Mouse (Mus musculus) heart, adult 2 months (tissue): ENCODE results near the gene Tmem177. TPM values are rescaled to one million over a fixed set of nuclear protein-coding genes. Genes with fewer than 3 reads are reported as not detected.

Experiments used
- DNase-seq, 2 experiments: peaks; one replicate each; pipeline ENCODE4 v3.0.0; 2021
- H3K27ac ChIP-seq: fragments of 200-600 bp; 2 replicates; pipeline ENCODE4 v1.8.1; 2022
- H3K27me3 ChIP-seq: fragments of 200-500 bp; 2 replicates; pipeline ENCODE4 v1.6.1; 2012; ENCODE audit warnings: mild to moderate bottlenecking, low read length, inconsistent platforms, mixed read lengths; ENCODE audit not compliant: control insufficient read depth, insufficient read depth
- H3K36me3 ChIP-seq: fragments of 200-500 bp; 2 replicates; pipeline ENCODE4 v1.6.1; 2012; ENCODE audit warnings: low read length, inconsistent platforms; ENCODE audit not compliant: control insufficient read depth, insufficient read depth
- H3K4me1 ChIP-seq: fragments of 200-500 bp; 2 replicates; pipeline ENCODE4 v1.6.1; 2011; ENCODE audit warnings: low read length; ENCODE audit not compliant: control insufficient read depth, insufficient read depth
- H3K4me3 ChIP-seq: fragments of 200-600 bp; 2 replicates; pipeline ENCODE4 v1.8.1; 2022
- H3K79me2 ChIP-seq: fragments of 200-500 bp; replicated peaks from 2 replicates; pipeline ENCODE4 v1.6.1; 2012; ENCODE audit warnings: mild to moderate bottlenecking, inconsistent platforms, low read length, moderate library complexity, mixed read lengths; ENCODE audit not compliant: control insufficient read depth, insufficient read depth
- H3K9ac ChIP-seq: fragments of 200-500 bp; 2 replicates; pipeline ENCODE4 v1.6.1; 2012; ENCODE audit warnings: low read depth, mild to moderate bottlenecking, control low read depth, inconsistent platforms, low read length, mixed read lengths
- CTCF ChIP-seq: fragments of 200-600 bp; IDR thresholded peaks from 2 replicates; pipeline ENCODE4 v1.8.1; 2022; ENCODE audit warnings: antibody characterized with exemption, mild to moderate bottlenecking, moderate library complexity
- EP300 ChIP-seq: fragments of 200-500 bp; IDR thresholded peaks from 2 replicates; pipeline ENCODE4 v1.6.1; 2011; ENCODE audit warnings: low read depth, low read length, control low read depth; ENCODE audit not compliant: insufficient read depth
- POLR2A ChIP-seq: fragments of 200-500 bp; IDR thresholded peaks from 2 replicates; pipeline ENCODE4 v1.6.1; 2011; ENCODE audit warnings: mild to moderate bottlenecking, low read depth, low read length, control low read depth; ENCODE audit not compliant: insufficient read depth
- WGBS: fragments of 180-500 bp; shearing (Covaris S2); methylation state at CpG from one replicate; pipeline ENCODE4 v1.1.7; 2018; 5-methylcytosine and 5-hydroxymethylcytosine counted together
- intact Hi-C: fragments of 180-260 bp; cut with DNase I; formaldehyde crosslinking; loops from one replicate; pipeline ENCODE4 v1.15.1; 2025
- polyA plus RNA-seq: library from polyadenylated mRNA; depleted of rRNA; stranded (reverse); fragments of >200 nt; gene quantifications from 2 replicates; pipeline ENCODE4 v1.2.3, GENCODE M21; 2012
- total RNA-seq, 2 experiments: library from RNA; stranded (reverse); gene quantifications; 2 replicates each; pipeline ENCODE4 v1.2.3; 2021

Gene Tmem177
- total and polyA plus RNA-seq, 3 experiments, result 7.5 to 10.6 (median 9.8) TPM

GRCm38 (mm10) chr1:119916823-119917371 lies 3.9 kb upstream of the Tmem177 start:
- intact Hi-C loops, result loop anchor here (10.0 kb wide), 1 partner anchor 452 kb away; no protein-coding TSS in a partner anchor
- no peak overlapping the region for H3K4me3 ChIP-seq
- no peaks in the 10 kb centered on the region for H3K27me3 ChIP-seq
- H3K9ac ChIP-seq, result no peak overlapping the region
- peaks cover 1% of the 10 kb centered on the region; the same call in 1 of the 2 replicates for H3K4me1 ChIP-seq
- H3K27ac ChIP-seq, result no peak overlapping the region
- no peak for DNase-seq
- no peak for TF ChIP-seq CTCF
- no peak for TF ChIP-seq POLR2A
- WGBS, result 80% methylated on average over 5 of the region's 5 CpGs
- no peaks in the 10 kb centered on the region for H3K36me3 ChIP-seq
- H3K79me2 ChIP-seq, result no peaks in the 10 kb centered on the region

GRCm38 (mm10) chr1:119907206-119907748 lies 5.7 kb downstream of the Tmem177 start:
- H3K79me2 ChIP-seq, result no peaks in the 10 kb centered on the region
- no peaks in the 10 kb centered on the region for H3K36me3 ChIP-seq
- no peaks in the 10 kb centered on the region for H3K27me3 ChIP-seq
- no peak for DNase-seq
- intact Hi-C loops, result no loop called here
- H3K9ac ChIP-seq, result no peak overlapping the region
- H3K4me3 ChIP-seq, result no peak overlapping the region
- H3K27ac ChIP-seq, result no peak overlapping the region
- peaks cover 1% of the 10 kb centered on the region for H3K4me1 ChIP-seq
- 54% methylated on average over 2 of the region's 2 CpGs for WGBS
- TF ChIP-seq CTCF (no peak), EP300 (no peak), POLR2A (no peak)

- intact Hi-C loops, result no loop called here
- Histone ChIP-seq H3K27me3 (no peaks in the 10 kb centered on the region), H3K27ac (no peak overlapping the region), H3K79me2 (no peaks in the 10 kb centered on the region), H3K4me1 (no peaks in the 10 kb centered on the region; the same call in 1 of the 2 replicates), H3K4me3 (no peak overlapping the region), H3K9ac (no peak overlapping the region), H3K36me3 (no peaks in the 10 kb centered on the region)
- TF ChIP-seq POLR2A (no peak), EP300 (no peak), CTCF (no peak)
- no peak for DNase-seq
- 28% methylated on average over 6 of the region's 6 CpGs for WGBS
Measured at GRCm38 (mm10) chr1:119903231-119903620, 9.8 kb downstream of the Tmem177 start.

GRCm38 (mm10) chr1:119902551-119903230 lies 10.3 kb downstream of the Tmem177 start:
- Histone ChIP-seq H3K4me3 (no peak overlapping the region), H3K27me3 (no peaks in the 10 kb centered on the region), H3K36me3 (no peaks in the 10 kb centered on the region), H3K79me2 (no peaks in the 10 kb centered on the region), H3K9ac (no peak overlapping the region), H3K4me1 (no peaks in the 10 kb centered on the region; the same call in 1 of the 2 replicates), H3K27ac (no peak overlapping the region)
- intact Hi-C loops, result no loop called here
- DNase-seq, result no peak
- 52% methylated on average over 8 of the region's 8 CpGs for WGBS
- TF ChIP-seq EP300, result no peak
- TF ChIP-seq POLR2A, result no peak
- TF ChIP-seq CTCF, result no peak

GRCm38 (mm10) chr1:119899195-119900123 lies 13.5 kb downstream of the Tmem177 start:
- Histone ChIP-seq H3K27ac (no peak overlapping the region), H3K4me1 (no peaks in the 10 kb centered on the region; the same call in 1 of the 2 replicates), H3K79me2 (no peaks in the 10 kb centered on the region), H3K36me3 (no peaks in the 10 kb centered on the region), H3K4me3 (no peak overlapping the region), H3K9ac (no peak overlapping the region), H3K27me3 (no peaks in the 10 kb centered on the region)
- intact Hi-C loops, result no loop called here
- WGBS, result 77% methylated on average over 11 of the region's 11 CpGs
- no peak for TF ChIP-seq POLR2A
- no peak for TF ChIP-seq EP300
- no peak for TF ChIP-seq CTCF
- DNase-seq, result no peak
